Mouse (Mus musculus) CD4-positive, CD25-positive, alpha-beta regulatory T cell, adult 4 months (primary cell): ENCODE results near the gene Gnpat. TPM values are rescaled to one million over a fixed set of nuclear protein-coding genes. Genes with fewer than 3 reads are reported as not detected.

Source experiments
- polyA plus RNA-seq, 2 experiments: library from polyadenylated mRNA; unstranded; fragments of 100-300 nt; shearing (Covaris generic); gene quantifications; one replicate each; pipeline ENCODE4 v1.2.1; 2017

Gnpat gene
- polyA plus RNA-seq, 2 experiments from 2014 or later, result 43.0 to 54.7 TPM

Other genes with a start within 250 kb of the Gnpat start
- gene 2310022B05Rik, start 199.7 kb upstream of the Gnpat start, polyA plus RNA-seq, result under 1 TPM; 0.70 to 0.94 TPM
- 10 to 100 TPM; 32.1 to 32.6 TPM for gene Ttc13, start 141.1 kb upstream of the Gnpat start, polyA plus RNA-seq
- gene Arv1, start 140.9 kb upstream of the Gnpat start, polyA plus RNA-seq, result 10 to 100 TPM; 13.1 to 18.7 TPM
- under 1 TPM; 0.73 to 0.80 TPM for gene Fam89a, start 111.2 kb upstream of the Gnpat start, polyA plus RNA-seq
- gene Trim67, start 69.9 kb upstream of the Gnpat start, polyA plus RNA-seq, result not detected
- gene 2810004N23Rik, start 87 bp downstream of the Gnpat start, polyA plus RNA-seq, result 10 to 100 TPM; 30.0 to 43.0 TPM
- gene Exoc8, start 34.7 kb downstream of the Gnpat start, polyA plus RNA-seq, result 1 to 10 TPM; 8.2 to 8.3 TPM
- 1 to 10 TPM; 7.6 to 9.3 TPM for gene Sprtn, start 34.9 kb downstream of the Gnpat start, polyA plus RNA-seq
- 10 to 100 TPM; 11.0 to 13.7 TPM for gene Egln1, start 86.3 kb downstream of the Gnpat start, polyA plus RNA-seq
- 10 to 100 TPM; 68.3 to 82.6 TPM for gene Tsnax, start 150.0 kb downstream of the Gnpat start, polyA plus RNA-seq
- under 1 TPM in 1 of 2 experiments, not detected in 1; 0.19 TPM for gene Disc1, start 191.2 kb downstream of the Gnpat start, polyA plus RNA-seq